Mouse (Mus musculus): ENCODE data around the gene Pbx1.

Pbx1 gene

GRCm38 (mm10) chr1:168341368-168341767 lies 90.7 kb downstream of the Pbx1 start:
- no peak for DNase-seq

- DNase-seq = no peak
These were observed 95.7 kb downstream of the Pbx1 start for GRCm38 (mm10) chr1:168336238-168336818.

- DNase-seq = no peak
These were observed 97.1 kb downstream of the Pbx1 start for GRCm38 (mm10) chr1:168334831-168335574.

GRCm38 (mm10) chr1:168332056-168332455 lies 100.0 kb downstream of the Pbx1 start:
- DNase-seq = no peak

- no peak for DNase-seq
These were observed 103.8 kb downstream of the Pbx1 start for GRCm38 (mm10) chr1:168328236-168328605.

GRCm38 (mm10) chr1:168327405-168328235 lies 104.5 kb downstream of the Pbx1 start:
- DNase-seq = no peak

- no peak for DNase-seq
These were observed 106.3 kb downstream of the Pbx1 start for GRCm38 (mm10) chr1:168325786-168326185.

GRCm38 (mm10) chr1:168324306-168325085 lies 107.6 kb downstream of the Pbx1 start:
- DNase-seq = no peak

- no peak for DNase-seq
These were observed 108.5 kb downstream of the Pbx1 start for GRCm38 (mm10) chr1:168323436-168324108.

- no peak for DNase-seq
These were observed 109.2 kb downstream of the Pbx1 start for GRCm38 (mm10) chr1:168322892-168323291.

GRCm38 (mm10) chr1:168319695-168320094 lies 112.4 kb downstream of the Pbx1 start:
- no peak for DNase-seq

- no peak for DNase-seq
These were observed 113.1 kb downstream of the Pbx1 start for GRCm38 (mm10) chr1:168318899-168319469.

GRCm38 (mm10) chr1:168313772-168314171 lies 118.3 kb downstream of the Pbx1 start:
- no peak for DNase-seq

- DNase-seq = no peak
These were observed 119.2 kb downstream of the Pbx1 start for GRCm38 (mm10) chr1:168312710-168313447.

- no peak for DNase-seq
These were observed 123.0 kb downstream of the Pbx1 start for GRCm38 (mm10) chr1:168309101-168309521.

- DNase-seq = no peak
These were observed 124.5 kb downstream of the Pbx1 start for GRCm38 (mm10) chr1:168307275-168308182.

- no peak for DNase-seq
These were observed 131.6 kb downstream of the Pbx1 start for GRCm38 (mm10) chr1:168300505-168300904.

- DNase-seq = no peak
These were observed 132.1 kb downstream of the Pbx1 start for GRCm38 (mm10) chr1:168299928-168300365.

- DNase-seq = no peak
These were observed 132.9 kb downstream of the Pbx1 start for GRCm38 (mm10) chr1:168299181-168299580.

- DNase-seq = no peak
These were observed 135.8 kb downstream of the Pbx1 start for GRCm38 (mm10) chr1:168296290-168296689.

All from thymus, postnatal 14 days (tissue).